Mouse (Mus musculus): Measurements from ENCODE around the gene Lcn10. TPM values are rescaled to one million over a fixed set of nuclear protein-coding genes. Genes with fewer than 3 reads are reported as not detected.

The Lcn10 gene
- not detected for total RNA-seq (2021)
- long read RNA-seq, experiment 1, result 0 reads
- long read RNA-seq, experiment 2, result 0 reads

DNA sequence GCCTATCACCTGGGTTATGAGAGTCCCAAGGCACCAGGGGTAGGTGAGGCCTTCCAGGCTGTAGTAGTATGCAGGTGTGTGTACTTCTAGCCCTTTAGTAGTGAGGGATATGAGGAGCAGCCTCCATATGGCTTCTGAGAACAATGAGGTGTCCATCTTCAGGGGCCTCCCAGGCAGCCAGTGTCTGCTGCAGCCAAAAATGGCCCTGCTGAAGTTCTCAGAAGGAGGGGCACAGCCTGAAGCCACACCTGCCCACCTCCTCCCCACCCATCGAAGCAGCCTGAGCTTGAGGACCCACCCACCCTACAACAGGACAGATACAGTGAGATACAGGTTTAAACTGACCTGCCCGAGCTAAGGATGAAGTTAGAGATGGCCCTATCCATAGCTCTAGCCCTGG is at the start of gene Lcn10:
TSS of gene Lcn10 (plus strand) at position 301 of the 400 bp plus-strand sequence.
- DNase-seq (ENCODE audit: low spot score in 2 of 2), result no peak
- TF ChIP-seq CTCF (conservative IDR thresholded peaks at IDR 0.05), result no peak
- H3K4me3 ChIP-seq, result no peak within 1 kb of the TSS
- H3K27ac ChIP-seq, result no peak within 1 kb of the TSS

DNA sequence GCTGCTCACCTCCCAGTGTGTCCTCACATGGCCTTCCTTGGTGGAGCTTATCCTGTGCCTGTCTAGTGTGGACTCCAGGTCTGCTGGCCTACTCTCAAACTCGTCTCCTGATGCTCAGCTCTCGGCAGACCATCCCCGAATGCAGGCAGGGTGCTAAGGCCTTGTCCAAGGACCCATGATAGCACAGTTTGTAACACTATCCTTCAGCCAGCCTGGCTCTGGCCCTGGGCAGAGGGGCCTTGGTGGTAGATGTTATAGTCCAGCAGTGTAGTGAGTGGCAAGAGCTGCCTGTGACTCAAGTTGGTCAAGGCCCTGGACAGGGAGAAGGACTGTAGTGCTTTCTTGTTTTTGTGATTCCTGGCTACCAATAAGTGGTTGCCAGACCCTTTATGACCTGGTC is 48.9 kb upstream of the Lcn10 start:
- Histone ChIP-seq H3K4me3 (no peak overlapping the region), H3K27ac (no peak overlapping the region)
- no peak for TF ChIP-seq CTCF (conservative IDR thresholded peaks at IDR 0.05)
- no peak for DNase-seq (ENCODE audit: low spot score in 2 of 2)

DNA sequence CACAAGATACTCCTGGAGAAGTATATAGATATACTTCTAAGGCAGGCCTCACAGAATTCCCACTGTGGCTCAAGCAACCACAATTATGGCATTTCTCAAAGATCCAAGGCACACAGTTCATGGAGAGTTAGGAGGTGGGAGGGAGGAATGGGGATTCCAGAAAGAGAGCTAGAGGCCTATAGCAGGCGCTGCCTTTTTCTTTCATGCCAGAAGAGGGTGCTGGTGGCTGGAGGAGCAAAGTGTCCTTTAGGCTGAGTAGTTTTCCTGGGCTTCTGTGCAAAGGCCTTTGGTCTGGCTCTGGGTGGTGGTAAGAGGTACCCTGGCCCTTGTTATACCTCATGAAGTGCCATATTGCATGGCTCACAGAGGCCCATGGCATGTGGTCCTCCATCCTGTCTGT is 48.5 kb upstream of the Lcn10 start:
- peak; percentile 67 for TF ChIP-seq CTCF (conservative IDR thresholded peaks at IDR 0.05)
- no peak for DNase-seq (ENCODE audit: low spot score in 2 of 2)
- no peak overlapping the region for H3K27ac ChIP-seq
- H3K4me3 ChIP-seq, result no peak overlapping the region

DNA sequence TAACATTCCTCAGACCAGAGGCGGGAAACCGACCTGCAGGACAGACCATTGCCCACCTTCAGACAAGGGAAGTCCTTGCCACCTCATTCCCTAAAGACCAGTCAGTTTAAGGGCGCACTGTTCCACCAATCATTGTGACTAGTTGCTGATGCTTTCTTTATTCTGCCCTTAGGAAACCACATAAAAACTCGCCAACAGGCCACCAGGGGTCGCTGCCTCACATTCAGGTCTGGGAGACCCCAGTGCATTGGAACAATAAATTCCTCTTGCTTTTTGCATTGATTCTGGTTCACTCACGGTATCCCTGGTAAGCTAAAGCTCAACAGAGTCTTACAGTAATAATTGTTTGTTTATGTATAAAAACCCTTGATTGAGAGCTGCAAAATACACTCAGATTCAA is 42.6 kb upstream of the Lcn10 start:
- no peak overlapping the region for H3K27ac ChIP-seq
- H3K4me3 ChIP-seq, result no peak overlapping the region
- DNase-seq (ENCODE audit: low spot score in 2 of 2), result peak in 1 of 2 experiments; percentile 57
- peak; percentile 82 for TF ChIP-seq CTCF (conservative IDR thresholded peaks at IDR 0.05)

DNA sequence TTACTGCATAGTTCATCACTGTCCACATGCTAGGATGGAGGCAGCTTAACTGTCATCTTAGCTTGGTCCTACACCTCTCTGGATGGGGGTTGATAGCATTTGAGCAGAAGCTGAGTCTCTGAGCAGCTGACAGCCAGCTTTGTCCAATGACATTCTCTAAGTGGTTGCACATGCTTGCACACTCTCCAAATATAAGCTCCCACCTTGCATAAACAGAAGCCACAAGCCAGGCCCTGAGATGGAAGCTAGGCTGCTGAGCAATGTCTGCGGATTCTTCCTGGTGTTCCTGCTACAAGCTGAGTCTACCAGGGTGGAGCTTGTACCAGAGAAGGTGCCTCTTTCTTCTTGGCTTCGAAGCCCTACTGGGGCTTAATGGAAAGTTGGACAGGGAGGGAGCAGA is 29.6 kb upstream of the Lcn10 start, which contains the start of gene Lcn8:
TSS of gene Lcn8 (plus strand) at position 219 of the 400 bp plus-strand sequence.
- Histone ChIP-seq H3K27ac (no peak within 1 kb of the TSS), H3K4me3 (no peak within 1 kb of the TSS)
- TF ChIP-seq CTCF (conservative IDR thresholded peaks at IDR 0.05), result no peak
- DNase-seq (ENCODE audit: low spot score in 2 of 2), result no peak

GRCm38 (mm10) chr2:25654502-25654901 is 28.0 kb upstream of the Lcn10 start:
- TF ChIP-seq CTCF (conservative IDR thresholded peaks at IDR 0.05), result no peak
- no peak for DNase-seq (ENCODE audit: low spot score in 2 of 2)
- no peak overlapping the region for H3K4me3 ChIP-seq
- no peak overlapping the region for H3K27ac ChIP-seq

DNA sequence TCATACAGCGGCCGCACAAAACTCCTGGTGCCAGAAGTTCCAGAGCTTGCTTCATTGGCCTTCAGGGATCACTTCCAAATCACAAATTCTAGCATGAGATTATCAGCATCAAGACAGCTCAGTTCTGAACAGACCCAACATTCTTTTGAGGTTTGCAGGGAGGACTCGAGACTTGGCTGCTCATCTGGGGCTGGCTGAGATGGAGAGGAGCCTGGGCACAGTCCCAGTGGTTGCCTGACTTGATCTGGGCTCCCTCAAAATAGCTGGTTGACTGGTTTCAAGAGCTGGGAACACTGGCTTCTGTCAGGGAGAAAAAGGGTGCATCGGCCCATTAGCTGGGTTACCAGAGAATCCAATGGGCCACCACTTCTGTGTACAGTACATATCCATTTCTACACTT is 25.8 kb upstream of the Lcn10 start:
- Histone ChIP-seq H3K27ac (no peak overlapping the region), H3K4me3 (no peak overlapping the region)
- DNase-seq (ENCODE audit: low spot score in 2 of 2), result no peak
- TF ChIP-seq CTCF (conservative IDR thresholded peaks at IDR 0.05), result no peak

- DNase-seq (ENCODE audit: low spot score in 2 of 2), result no peak
- Histone ChIP-seq H3K4me3 (no peak overlapping the region), H3K27ac (no peak overlapping the region)
- TF ChIP-seq CTCF (conservative IDR thresholded peaks at IDR 0.05), result no peak
Measured at GRCm38 (mm10) chr2:25657246-25657645, 25.3 kb upstream of the Lcn10 start.

DNA sequence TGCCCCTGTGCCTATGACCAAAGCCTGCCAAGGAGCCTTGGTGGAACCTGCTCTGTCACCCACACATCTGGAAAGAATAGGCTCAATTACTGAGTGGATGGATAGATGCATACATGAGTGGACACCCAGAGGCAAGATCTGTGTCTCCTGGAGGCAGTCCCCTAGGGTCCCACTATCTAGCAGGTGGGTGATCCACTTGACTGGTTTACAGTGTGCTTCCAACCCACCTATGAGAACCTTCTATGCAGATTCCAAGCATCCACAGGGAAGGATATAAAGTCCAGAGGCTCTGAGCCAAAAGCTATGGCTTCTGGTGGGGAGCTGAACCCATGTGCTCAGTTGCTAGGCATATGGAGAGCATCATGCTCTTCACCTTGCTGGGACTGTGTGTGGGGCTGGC is 24.9 kb upstream of the Lcn10 start, which contains the start of gene Lcn5:
TSS of gene Lcn5 (plus strand) at position 301 of the 400 bp plus-strand sequence.
- no peak within 1 kb of the TSS for H3K27ac ChIP-seq
- DNase-seq (ENCODE audit: low spot score in 2 of 2), result no peak
- no peak within 1 kb of the TSS for H3K4me3 ChIP-seq
- TF ChIP-seq CTCF (conservative IDR thresholded peaks at IDR 0.05), result no peak

- H3K27ac ChIP-seq, result no peak overlapping the region
- no peak overlapping the region for H3K4me3 ChIP-seq
- DNase-seq (ENCODE audit: low spot score in 2 of 2), result no peak
- no peak for TF ChIP-seq CTCF (conservative IDR thresholded peaks at IDR 0.05)
Measured at GRCm38 (mm10) chr2:25660279-25660678, 22.2 kb upstream of the Lcn10 start.

GRCm38 (mm10) chr2:25661245-25661970 is 21.1 kb upstream of the Lcn10 start:
- Histone ChIP-seq H3K27ac (no peak overlapping the region), H3K4me3 (no peak overlapping the region)
- no peak for DNase-seq (ENCODE audit: low spot score in 2 of 2)
- TF ChIP-seq CTCF (conservative IDR thresholded peaks at IDR 0.05), result no peak

DNA sequence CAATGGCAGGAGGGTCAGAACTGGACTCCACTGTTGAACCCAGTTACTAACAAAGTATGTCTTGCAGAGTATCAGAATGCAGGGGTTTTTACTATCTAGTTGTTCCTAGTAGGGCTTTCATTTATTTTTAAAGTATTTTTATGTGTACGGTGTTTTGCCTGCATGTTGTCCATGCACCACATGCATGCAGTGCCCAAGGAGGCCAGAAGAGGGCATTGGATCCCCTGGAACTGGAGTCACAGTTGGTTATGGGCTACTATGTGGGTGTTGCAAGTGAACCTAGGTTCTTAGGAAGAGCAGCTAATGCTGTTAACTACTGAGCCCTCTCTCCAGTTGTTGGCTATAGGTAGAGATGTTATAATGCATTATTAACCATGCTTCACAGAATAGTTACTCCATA is 19.0 kb upstream of the Lcn10 start:
- DNase-seq (ENCODE audit: low spot score in 2 of 2), result peak; percentile 5 to 62
- TF ChIP-seq CTCF (conservative IDR thresholded peaks at IDR 0.05), result peak; percentile 85
- Histone ChIP-seq H3K4me3 (no peak overlapping the region), H3K27ac (no peak overlapping the region)

- Histone ChIP-seq H3K27ac (no peak overlapping the region), H3K4me3 (no peak overlapping the region)
- no peak for TF ChIP-seq CTCF (conservative IDR thresholded peaks at IDR 0.05)
- no peak for DNase-seq (ENCODE audit: low spot score in 2 of 2)
Measured at GRCm38 (mm10) chr2:25664125-25664524, 18.4 kb upstream of the Lcn10 start.

DNA sequence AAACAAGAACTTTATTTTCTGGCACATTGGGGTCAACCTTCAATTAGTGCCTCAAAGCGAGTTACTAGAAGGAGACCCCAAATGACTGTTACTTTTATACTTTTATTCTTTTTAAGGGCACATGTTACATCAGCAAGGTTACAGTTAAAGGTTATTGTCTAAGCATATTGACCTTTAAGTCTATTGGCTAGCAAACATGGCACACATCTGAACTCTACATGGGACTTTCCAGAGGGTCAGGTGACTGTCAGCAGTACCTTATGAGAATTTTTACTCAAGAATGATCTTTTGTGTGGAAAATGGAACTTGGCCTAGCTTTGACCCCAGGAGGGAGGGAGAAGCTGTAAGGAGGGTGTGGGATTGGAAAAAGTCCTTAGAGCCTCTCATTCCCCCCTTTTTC is 16.0 kb upstream of the Lcn10 start:
- no peak for TF ChIP-seq CTCF (conservative IDR thresholded peaks at IDR 0.05)
- DNase-seq (ENCODE audit: low spot score in 2 of 2), result no peak
- no peak overlapping the region for H3K4me3 ChIP-seq
- no peak overlapping the region for H3K27ac ChIP-seq
